Mouse (Mus musculus): Measurements from ENCODE around the gene Atxn7l1.

GRCm38 (mm10) chr12:33258995-33259529 is 111.6 kb downstream of the Atxn7l1 start:
- TF ChIP-seq CTCF (IDR thresholded peaks at IDR 0.05; ENCODE audit: insufficient read depth, low read length) (no peak), POLR2A (IDR thresholded peaks at IDR 0.05; ENCODE audit: borderline replicate concordance, extremely low read depth, low read depth, low read length) (no peak)

Data from lung, adult 2 months (tissue).